Mouse (Mus musculus) thymus, postnatal 0 days (tissue): ENCODE results near the gene 4930544D05Rik. TPM values are rescaled to one million over a fixed set of nuclear protein-coding genes. Genes with fewer than 3 reads are reported as not detected.

Experiments
- DNase-seq: peaks from one replicate; pipeline ENCODE4 v3.0.0-alpha.2; 2015; ENCODE audit warnings: low spot score
- polyA plus RNA-seq: library from polyadenylated mRNA; unstranded; fragments of >200 nt; fragmentation: Nextera tagmentation; extraction: Ambion mirVana; gene quantifications from 2 replicates; pipeline ENCODE4 v1.2.1, GENCODE M21; 2015

The 4930544D05Rik gene
- polyA plus RNA-seq, 1 experiment from 2014 or later: not detected

DNA sequence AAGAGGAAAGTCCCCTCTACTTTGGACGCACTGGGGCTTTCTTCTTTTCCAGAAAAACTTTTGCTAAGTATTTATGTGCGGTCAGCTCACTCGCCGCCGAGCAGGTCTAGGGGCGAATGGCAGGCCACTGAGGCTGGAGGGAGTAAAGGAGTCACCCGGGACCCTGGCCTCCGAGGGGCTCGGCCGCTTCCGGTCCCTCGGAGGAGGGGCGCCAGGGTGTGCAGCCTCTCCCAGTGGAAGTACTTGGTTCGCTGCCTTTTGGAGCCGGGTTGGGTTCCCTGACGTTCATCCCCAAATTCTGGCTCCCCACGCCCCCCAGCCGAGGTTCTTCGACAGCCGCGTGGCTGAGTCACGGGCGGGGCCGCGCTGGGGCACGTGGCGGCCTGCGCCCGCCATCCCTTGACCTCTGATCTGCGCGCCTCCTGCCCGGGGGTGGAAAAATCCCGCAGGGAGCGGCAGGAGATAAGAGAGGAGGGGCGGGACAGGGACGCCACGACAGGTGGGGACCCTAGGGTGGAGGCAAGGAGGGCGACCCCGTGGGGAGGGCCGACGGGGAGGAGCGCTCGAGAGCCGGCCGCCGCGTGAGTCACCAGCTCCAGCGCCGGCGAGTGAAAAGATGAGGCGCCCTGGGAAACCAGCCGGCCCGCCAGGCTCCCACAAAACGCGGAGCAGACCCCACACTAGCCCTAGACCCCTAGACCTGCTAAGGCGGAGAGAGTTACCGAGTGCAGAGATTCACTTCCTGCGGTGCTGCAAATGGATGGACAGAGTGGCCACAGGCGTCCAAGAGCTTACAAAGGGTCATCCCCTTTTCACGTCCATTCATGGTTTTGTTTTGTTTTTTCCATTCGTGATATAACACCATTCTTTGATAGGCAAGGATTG is 40.2 kb downstream of the 4930544D05Rik start:
- DNase-seq: peak; percentile 22

DNA sequence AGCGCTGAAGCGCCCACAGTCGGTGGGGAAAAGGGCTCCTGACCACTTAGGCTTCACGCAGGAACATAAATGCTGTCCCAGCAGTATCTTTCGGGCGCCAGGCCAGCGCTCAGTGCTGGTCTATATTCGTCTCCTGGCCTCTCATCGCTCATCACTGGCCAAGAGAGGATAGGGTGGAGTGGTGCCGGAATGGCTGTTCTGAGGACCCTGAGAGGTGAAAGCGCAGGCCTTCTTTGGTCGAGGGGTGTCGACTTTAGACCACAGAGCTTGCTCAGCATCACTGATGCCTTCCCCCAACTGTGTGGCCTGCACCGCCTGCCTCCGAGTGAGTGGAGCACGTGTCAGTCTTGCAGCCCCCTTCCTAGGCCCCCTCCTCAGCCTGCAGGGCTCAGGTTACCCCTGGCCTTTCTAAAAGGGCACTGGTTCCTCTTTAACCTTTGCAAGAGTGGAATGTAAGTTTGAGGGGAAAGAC is 40.8 kb downstream of the 4930544D05Rik start:
- no peak for DNase-seq

DNA sequence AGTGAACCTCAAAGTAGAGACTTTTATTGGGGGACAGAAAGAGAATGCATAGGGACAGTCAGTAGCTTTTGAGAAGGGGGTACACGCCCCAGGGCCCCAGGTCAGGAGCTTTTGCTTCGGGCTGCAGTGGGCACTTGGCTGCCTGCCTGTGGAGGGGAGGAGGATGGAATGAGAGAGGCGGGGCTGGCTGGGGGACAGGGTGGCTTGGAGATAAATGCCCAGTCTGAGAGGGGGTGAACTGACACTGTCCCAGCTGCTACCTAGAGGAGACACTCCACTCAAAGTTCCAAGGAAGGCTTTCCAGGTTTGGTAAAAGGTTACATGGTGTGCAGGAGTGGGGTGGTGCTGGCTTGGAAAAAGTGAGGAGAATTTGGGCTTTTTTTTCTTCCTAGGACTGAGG is 41.3 kb downstream of the 4930544D05Rik start, which contains the start of gene Eno3:
TSS of gene Eno3 (plus strand) at position 239 of the 400 bp plus-strand sequence.
- DNase-seq: no peak

DNA sequence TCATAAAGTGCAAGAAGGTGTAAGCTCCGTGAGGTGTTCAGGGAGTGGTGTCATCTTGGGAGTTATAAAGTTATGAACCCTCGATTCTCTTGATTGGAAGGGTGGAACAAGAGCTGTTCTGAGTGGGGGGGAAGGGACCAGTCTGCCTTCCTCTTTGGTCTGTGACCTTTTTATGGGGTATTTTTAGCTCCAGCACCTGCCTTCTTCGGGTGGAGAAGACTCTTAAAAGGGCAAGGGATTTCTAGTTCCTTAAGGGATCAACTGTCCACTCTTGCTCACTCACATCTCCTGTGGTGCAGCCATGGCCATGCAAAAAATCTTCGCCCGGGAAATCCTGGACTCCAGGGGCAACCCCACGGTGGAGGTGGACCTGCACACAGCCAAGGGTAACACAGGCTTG is 41.9 kb downstream of the 4930544D05Rik start:
- no peak for DNase-seq

DNA sequence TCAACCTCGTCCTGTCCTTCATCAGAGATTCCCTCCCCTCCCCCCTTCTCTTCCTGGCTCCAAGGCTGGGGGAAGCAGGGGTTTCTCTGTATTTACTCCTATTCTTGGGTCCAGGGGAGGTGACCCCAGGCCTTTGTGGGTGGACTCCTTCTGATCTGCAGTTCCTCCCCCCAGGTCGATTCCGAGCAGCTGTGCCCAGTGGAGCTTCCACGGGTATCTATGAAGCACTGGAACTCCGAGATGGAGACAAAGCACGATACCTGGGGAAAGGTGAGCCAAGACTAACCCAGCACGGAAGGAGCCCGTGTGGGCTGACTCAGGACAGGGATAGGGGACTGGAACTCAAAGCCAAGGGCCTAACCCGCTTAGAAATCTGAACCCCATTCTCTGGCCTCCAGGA is 42.3 kb downstream of the 4930544D05Rik start:
- no peak for DNase-seq

DNA sequence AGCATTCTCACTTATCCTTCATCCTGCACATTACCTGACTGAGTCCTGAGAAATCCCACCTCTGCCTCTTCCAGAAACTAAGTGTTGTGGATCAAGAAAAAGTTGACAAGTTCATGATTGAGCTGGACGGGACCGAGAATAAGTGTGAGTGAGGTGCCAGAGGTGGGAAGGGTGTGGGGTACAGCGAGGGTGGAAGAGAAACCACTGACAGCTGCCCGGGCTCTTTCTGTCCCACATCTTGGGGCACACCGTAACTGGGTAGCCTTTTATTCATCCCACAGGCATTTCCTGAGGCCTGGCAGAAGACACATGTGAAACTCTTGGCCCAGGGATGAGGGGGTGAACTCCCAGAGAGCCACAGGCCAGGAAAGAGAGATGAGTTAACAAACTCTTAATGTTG is 42.9 kb downstream of the 4930544D05Rik start:
- no peak for DNase-seq

DNA sequence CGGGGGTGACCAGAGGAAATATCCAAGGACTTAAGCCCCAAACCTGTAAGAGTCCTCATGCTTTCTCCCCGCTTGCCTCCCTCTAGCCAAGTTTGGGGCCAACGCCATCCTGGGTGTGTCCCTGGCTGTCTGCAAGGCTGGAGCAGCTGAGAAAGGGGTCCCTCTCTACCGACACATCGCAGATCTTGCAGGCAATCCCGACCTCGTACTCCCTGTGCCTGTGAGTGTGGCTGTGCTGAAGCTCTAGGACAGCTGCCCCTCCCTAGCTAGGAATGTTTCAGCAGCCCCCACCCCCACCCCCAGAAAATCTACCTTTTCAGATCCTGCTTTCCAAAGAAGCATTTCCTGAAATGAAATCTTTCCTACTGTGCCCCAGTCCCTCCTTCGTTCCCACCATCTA is 43.3 kb downstream of the 4930544D05Rik start:
- no peak for DNase-seq

DNA sequence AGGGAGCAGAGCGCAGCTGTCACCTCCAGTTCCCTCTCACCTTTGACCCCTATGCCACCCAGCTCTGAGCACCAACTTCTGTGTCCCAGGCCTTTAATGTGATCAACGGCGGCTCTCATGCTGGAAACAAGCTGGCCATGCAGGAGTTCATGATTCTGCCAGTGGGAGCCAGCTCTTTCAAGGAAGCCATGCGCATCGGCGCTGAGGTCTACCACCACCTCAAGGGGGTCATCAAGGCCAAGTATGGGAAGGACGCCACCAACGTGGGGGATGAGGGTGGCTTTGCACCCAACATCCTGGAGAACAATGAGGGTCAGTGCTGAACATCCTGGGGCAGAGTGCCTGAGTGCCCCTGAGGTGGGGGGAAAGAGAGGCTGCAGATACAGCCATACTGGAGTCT is 44.9 kb downstream of the 4930544D05Rik start:
- DNase-seq: no peak

DNA sequence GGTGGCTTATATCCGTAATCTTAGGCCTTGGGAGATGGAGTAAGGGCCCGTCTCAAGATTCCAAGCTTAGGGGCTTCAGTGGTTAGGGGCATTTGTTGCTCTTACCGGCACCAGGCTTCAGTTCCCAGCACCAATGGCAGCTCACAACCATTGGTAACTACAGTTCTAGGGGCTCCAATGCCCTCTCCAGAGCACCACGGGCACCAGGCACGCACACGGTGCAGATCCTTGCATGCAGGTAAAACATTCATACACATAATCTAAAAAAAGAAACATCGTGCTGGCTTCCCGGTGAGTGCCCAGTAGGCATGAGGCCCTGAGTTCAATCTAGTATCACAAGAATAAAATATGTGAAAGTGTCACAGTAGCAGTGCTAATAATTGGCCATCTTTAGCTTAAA is 47.5 kb downstream of the 4930544D05Rik start:
- no peak for DNase-seq

DNA sequence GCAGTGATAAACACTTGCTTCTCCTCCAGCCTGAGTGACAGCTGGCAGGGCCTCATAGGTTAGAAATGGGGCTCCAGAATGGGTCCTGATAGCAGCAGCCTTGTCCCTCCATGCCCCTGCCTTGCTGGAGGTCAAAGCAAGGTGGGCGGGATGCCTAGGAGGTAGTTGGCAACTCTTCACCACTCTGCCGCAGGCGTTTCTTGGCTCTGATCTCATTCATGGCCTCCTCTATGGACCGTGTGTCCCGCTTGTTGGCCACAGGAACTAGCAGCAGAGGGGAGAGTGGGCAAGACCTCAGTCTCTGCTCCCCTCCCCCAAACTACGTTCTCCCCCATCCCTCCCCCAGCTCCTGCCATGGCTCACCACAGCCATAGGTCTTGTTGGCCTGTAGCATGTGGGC is 48.3 kb downstream of the 4930544D05Rik start:
- DNase-seq: no peak

DNA sequence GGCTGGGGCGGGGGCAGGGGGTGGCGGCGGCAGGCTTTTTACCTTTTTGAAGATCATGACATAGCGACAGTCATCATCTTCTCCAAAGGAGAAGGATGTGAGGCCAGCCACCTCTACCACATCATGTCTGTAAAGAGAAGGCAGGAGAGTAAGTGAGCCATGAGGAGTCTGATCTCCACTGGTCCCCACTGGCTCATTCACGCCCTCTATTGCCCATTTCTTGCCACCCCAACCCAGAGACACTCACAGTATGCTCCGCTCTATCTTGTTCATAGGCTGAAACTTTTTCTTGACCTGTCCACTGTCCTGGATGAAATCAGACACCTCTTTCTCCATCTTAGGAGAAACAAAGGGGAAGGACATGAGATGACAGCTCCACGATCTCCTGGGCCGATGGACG is 49.1 kb downstream of the 4930544D05Rik start:
- no peak for DNase-seq

Other genes starting within 250 kb of the 4930544D05Rik start
- 17.0 and 18.4 TPM in 2 replicates for gene Pelp1, start 205.8 kb upstream of the 4930544D05Rik start, polyA plus RNA-seq
- gene Arrb2, start 183.2 kb upstream of the 4930544D05Rik start, polyA plus RNA-seq: 38.8 and 38.9 TPM in 2 replicates
- 47.5 and 47.6 TPM in 2 replicates for gene Med11, start 163.9 kb upstream of the 4930544D05Rik start, polyA plus RNA-seq
- gene Zmynd15, start 156.4 kb upstream of the 4930544D05Rik start, polyA plus RNA-seq: 4.8 and 5.1 TPM in 2 replicates
- 34.2 and 35.1 TPM in 2 replicates for gene Cxcl16, start 155.9 kb upstream of the 4930544D05Rik start, polyA plus RNA-seq
- 8.9 and 9.3 TPM in 2 replicates for gene Tm4sf5, start 110.6 kb upstream of the 4930544D05Rik start, polyA plus RNA-seq
- gene Vmo1, start 101.2 kb upstream of the 4930544D05Rik start, polyA plus RNA-seq: 11.6 and 13.7 TPM in 2 replicates
- 0.31 TPM in 1 of 2 replicates, not detected in the other for gene Gltpd2, start 96.7 kb upstream of the 4930544D05Rik start, polyA plus RNA-seq
- gene Psmb6, start 90.5 kb upstream of the 4930544D05Rik start, polyA plus RNA-seq: 741 and 749 TPM in 2 replicates
- gene Gm40193, start 82.9 kb upstream of the 4930544D05Rik start, polyA plus RNA-seq: not detected in 2 replicates
- gene Pld2, start 75.8 kb upstream of the 4930544D05Rik start, polyA plus RNA-seq: 2.0 and 2.7 TPM in 2 replicates
- 6.3 and 6.6 TPM in 2 replicates for gene Mink1, start 53.0 kb upstream of the 4930544D05Rik start, polyA plus RNA-seq
- gene Chrne, start 3.4 kb downstream of the 4930544D05Rik start, polyA plus RNA-seq: 0.39 and 1.1 TPM in 2 replicates
- gene Gp1ba, start 23.3 kb downstream of the 4930544D05Rik start, polyA plus RNA-seq: 0.06 and 0.13 TPM in 2 replicates
- 214 and 226 TPM in 2 replicates for gene Rnf167, start 31.4 kb downstream of the 4930544D05Rik start, polyA plus RNA-seq
- gene Slc25a11, start 31.6 kb downstream of the 4930544D05Rik start, polyA plus RNA-seq: 137 and 139 TPM in 2 replicates
- gene Pfn1, start 38.8 kb downstream of the 4930544D05Rik start, polyA plus RNA-seq: 2,783 and 3,382 TPM in 2 replicates
- gene Eno3, start 41.4 kb downstream of the 4930544D05Rik start, polyA plus RNA-seq: 13.1 and 14.7 TPM in 2 replicates
- gene Spag7, start 53.6 kb downstream of the 4930544D05Rik start, polyA plus RNA-seq: 63.7 and 85.0 TPM in 2 replicates
- 6.2 and 6.9 TPM in 2 replicates for gene Camta2, start 72.3 kb downstream of the 4930544D05Rik start, polyA plus RNA-seq
- 0.75 and 0.94 TPM in 2 replicates for gene Inca1, start 84.3 kb downstream of the 4930544D05Rik start, polyA plus RNA-seq
- 1.2 and 1.4 TPM in 2 replicates for gene Kif1c, start 84.7 kb downstream of the 4930544D05Rik start, polyA plus RNA-seq
- gene Zfp3, start 148.4 kb downstream of the 4930544D05Rik start, polyA plus RNA-seq: 7.2 and 7.6 TPM in 2 replicates
- 2.1 and 3.1 TPM in 2 replicates for gene Scimp, start 196.7 kb downstream of the 4930544D05Rik start, polyA plus RNA-seq
- gene Rabep1, start 228.9 kb downstream of the 4930544D05Rik start, polyA plus RNA-seq: 35.6 and 38.1 TPM in 2 replicates